Comparison of ENCODE assay signal across 8 mouse cellular contexts in genomic region chr7:45124224-45125143, GRCm38 (mm10). TPM values are rescaled to one million over a fixed set of nuclear protein-coding genes. Genes with fewer than 3 reads are reported as not detected.
DNase-seq lines count a peak whose midpoint lies in the region; ATAC-seq lines count a peak whose summit lies in the region.

TSS of gene Rps11 (minus strand) at chr7:45124439.

- peak; percentile 61 for ATAC-seq in megakaryocyte progenitor cell, adult 5-6 weeks (replicated peaks; ENCODE audit: poor library complexity)

- DNase-seq in adipocyte (ENCODE audit: low spot score), result peak; percentile 99
- DNase-seq in embryo, embryonic 10 days (ENCODE audit: low spot score), result peak; percentile 100
- DNase-seq in gastrocnemius, postnatal 10 days, result peak; percentile 97
- peak; percentile 100 for DNase-seq in induced T-regulatory cell, adult 2 months (ENCODE audit: low read depth)
- peak; percentile 97 to 99 for DNase-seq in left cerebral cortex, adult 9 months (ENCODE audit: low spot score in 2 of 2)
- DNase-seq in right cerebral cortex, postnatal 14 days, result peak; percentile 99
- DNase-seq in urinary bladder, postnatal 36 days (ENCODE audit: low spot score in 2 of 2), result peak; percentile 99

RNA-seq across cellular contexts. Expression of gene Rps11, which starts in this region (rescaled TPM):
- 100 to 1,000 TPM; 762 to 817 TPM for total RNA-seq in gastrocnemius, postnatal 10 days (2021)
- total RNA-seq in megakaryocyte progenitor cell, adult 5-6 weeks (2015), result 3,046 and 3,197 TPM in 2 replicates
- total RNA-seq in megakaryocyte progenitor cell, adult 5-6 weeks (2017), result 1,081 and 1,541 TPM in 2 replicates

Comparison
In these comparisons a context has a peak if more than half of its experiments do, and no peak if none do; other contexts are left out.
1. Peak in every context shown above with its lines: DNase-seq and ATAC-seq.